Mouse (Mus musculus): ENCODE results near the gene Zfhx3. TPM values are rescaled to one million over a fixed set of nuclear protein-coding genes. Genes with fewer than 3 reads are reported as not detected.

Gene Zfhx3
- polyA plus RNA-seq, 1 experiment from 2014 or later: 4.4 TPM

GRCm38 (mm10) chr8:108609114-108609513 lies 666.7 kb downstream of the Zfhx3 start:
- H3K4me3 ChIP-seq: no peak overlapping the region
- no peak overlapping the region for H3K9ac ChIP-seq
- H3K27ac ChIP-seq: no peak overlapping the region
- peaks cover 14% of the 10 kb centered on the region for H3K4me1 ChIP-seq (replicated peaks)
- WGBS: 38% methylated on average over 5 of the region's 5 CpGs
- H3K9me3 ChIP-seq (replicated peaks): no peaks in the 10 kb centered on the region
- ATAC-seq (replicated peaks; ENCODE audit: insufficient number of reproducible peaks, insufficient read depth, low FRiP score, low read depth): no peak
- no peaks in the 10 kb centered on the region for H3K27me3 ChIP-seq
- H3K4me2 ChIP-seq: no peak overlapping the region
- no peaks in the 10 kb centered on the region for H3K36me3 ChIP-seq

DNA sequence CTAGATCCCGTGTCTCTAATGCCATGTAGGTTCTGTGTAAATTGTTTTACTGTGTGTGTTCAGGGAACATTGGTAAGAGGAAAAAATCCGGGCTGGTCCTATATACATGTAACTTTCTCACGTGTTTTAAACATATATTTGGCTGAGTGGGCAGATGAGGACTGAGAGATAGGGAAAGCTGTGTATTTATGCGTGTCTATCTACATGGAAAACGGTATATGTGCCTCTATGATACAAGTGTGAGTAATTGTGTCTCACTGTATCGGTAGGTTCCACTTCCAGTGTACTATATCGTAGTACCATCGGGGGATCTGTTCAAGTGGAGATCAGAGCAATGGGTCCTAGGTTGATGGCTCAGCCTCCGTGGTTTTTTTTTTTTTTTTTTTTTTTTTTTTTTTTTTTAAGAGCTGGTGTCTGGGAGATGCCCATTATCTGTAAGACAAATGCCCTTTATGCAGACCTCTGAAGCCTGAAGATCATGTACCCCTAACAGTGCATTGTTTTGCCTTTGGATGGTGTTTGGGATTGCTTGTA lies 668.8 kb downstream of the Zfhx3 start:
- 85% methylated on average over 9 of the region's 9 CpGs for WGBS
- peaks cover 14% of the 10 kb centered on the region for H3K4me1 ChIP-seq (replicated peaks)
- no peak overlapping the region for H3K4me3 ChIP-seq
- ATAC-seq (replicated peaks; ENCODE audit: insufficient number of reproducible peaks, insufficient read depth, low FRiP score, low read depth): no peak
- H3K27me3 ChIP-seq: no peaks in the 10 kb centered on the region
- no peak overlapping the region for H3K4me2 ChIP-seq
- H3K9me3 ChIP-seq (replicated peaks): no peaks in the 10 kb centered on the region
- no peak overlapping the region for H3K9ac ChIP-seq
- no peaks in the 10 kb centered on the region for H3K36me3 ChIP-seq
- no peak overlapping the region for H3K27ac ChIP-seq

- WGBS: 54% methylated on average over 11 of the region's 11 CpGs
- Histone ChIP-seq H3K36me3 (no peaks in the 10 kb centered on the region), H3K27me3 (no peaks in the 10 kb centered on the region), H3K4me1 (replicated peaks) (peaks cover 14% of the 10 kb centered on the region), H3K9me3 (replicated peaks) (no peaks in the 10 kb centered on the region), H3K4me2 (0 out of 2 replicates have a peak overlapping the region, but pooled peaks have one; percentile 24), H3K9ac (no peak overlapping the region), H3K27ac (no peak overlapping the region), H3K4me3 (no peak overlapping the region)
- no peak for ATAC-seq (replicated peaks; ENCODE audit: insufficient number of reproducible peaks, insufficient read depth, low FRiP score, low read depth)
Observed at GRCm38 (mm10) chr8:108611792-108612413, 669.5 kb downstream of the Zfhx3 start.

GRCm38 (mm10) chr8:108612815-108613214 lies 670.4 kb downstream of the Zfhx3 start:
- Histone ChIP-seq H3K4me2 (no peak overlapping the region), H3K4me3 (no peak overlapping the region), H3K4me1 (replicated peaks) (peaks cover 14% of the 10 kb centered on the region), H3K36me3 (no peaks in the 10 kb centered on the region), H3K9me3 (replicated peaks) (no peaks in the 10 kb centered on the region), H3K27ac (no peak overlapping the region), H3K9ac (no peak overlapping the region), H3K27me3 (no peaks in the 10 kb centered on the region)
- ATAC-seq (replicated peaks; ENCODE audit: insufficient number of reproducible peaks, insufficient read depth, low FRiP score, low read depth): no peak
- 29% methylated on average over 5 of the region's 5 CpGs for WGBS

GRCm38 (mm10) chr8:108613280-108613679 lies 670.8 kb downstream of the Zfhx3 start:
- 40% methylated on average over 2 of the region's 2 CpGs for WGBS
- no peak for ATAC-seq (replicated peaks; ENCODE audit: insufficient number of reproducible peaks, insufficient read depth, low FRiP score, low read depth)
- Histone ChIP-seq H3K27me3 (no peaks in the 10 kb centered on the region), H3K4me1 (replicated peaks) (peaks cover 14% of the 10 kb centered on the region), H3K9me3 (replicated peaks) (no peaks in the 10 kb centered on the region), H3K4me3 (no peak overlapping the region), H3K36me3 (no peaks in the 10 kb centered on the region), H3K4me2 (no peak overlapping the region), H3K27ac (no peak overlapping the region), H3K9ac (no peak overlapping the region)

GRCm38 (mm10) chr8:108621296-108621695 lies 678.9 kb downstream of the Zfhx3 start:
- H3K4me2 ChIP-seq: no peak overlapping the region
- no peaks in the 10 kb centered on the region; the same call in 1 of the 2 replicates for H3K27me3 ChIP-seq
- WGBS: 42% methylated on average over 7 of the region's 7 CpGs
- ATAC-seq (replicated peaks; ENCODE audit: insufficient number of reproducible peaks, insufficient read depth, low FRiP score, low read depth): no peak
- peaks cover 3% of the 10 kb centered on the region; the same call in 1 of the 2 replicates for H3K4me1 ChIP-seq (replicated peaks)
- no peaks in the 10 kb centered on the region for H3K36me3 ChIP-seq
- H3K9me3 ChIP-seq (replicated peaks): no peaks in the 10 kb centered on the region
- no peak overlapping the region for H3K9ac ChIP-seq
- H3K4me3 ChIP-seq: no peak overlapping the region
- no peak overlapping the region for H3K27ac ChIP-seq

GRCm38 (mm10) chr8:108623660-108624059 lies 681.2 kb downstream of the Zfhx3 start:
- Histone ChIP-seq H3K27me3 (no peaks in the 10 kb centered on the region; the same call in 1 of the 2 replicates), H3K9ac (no peak overlapping the region), H3K9me3 (replicated peaks) (no peaks in the 10 kb centered on the region), H3K27ac (no peak overlapping the region), H3K4me1 (replicated peaks) (peaks cover 3% of the 10 kb centered on the region; the same call in 1 of the 2 replicates), H3K4me3 (no peak overlapping the region), H3K4me2 (no peak overlapping the region), H3K36me3 (no peaks in the 10 kb centered on the region)
- no peak for ATAC-seq (replicated peaks; ENCODE audit: insufficient number of reproducible peaks, insufficient read depth, low FRiP score, low read depth)
- 28% methylated on average over 5 of the region's 5 CpGs for WGBS

DNA sequence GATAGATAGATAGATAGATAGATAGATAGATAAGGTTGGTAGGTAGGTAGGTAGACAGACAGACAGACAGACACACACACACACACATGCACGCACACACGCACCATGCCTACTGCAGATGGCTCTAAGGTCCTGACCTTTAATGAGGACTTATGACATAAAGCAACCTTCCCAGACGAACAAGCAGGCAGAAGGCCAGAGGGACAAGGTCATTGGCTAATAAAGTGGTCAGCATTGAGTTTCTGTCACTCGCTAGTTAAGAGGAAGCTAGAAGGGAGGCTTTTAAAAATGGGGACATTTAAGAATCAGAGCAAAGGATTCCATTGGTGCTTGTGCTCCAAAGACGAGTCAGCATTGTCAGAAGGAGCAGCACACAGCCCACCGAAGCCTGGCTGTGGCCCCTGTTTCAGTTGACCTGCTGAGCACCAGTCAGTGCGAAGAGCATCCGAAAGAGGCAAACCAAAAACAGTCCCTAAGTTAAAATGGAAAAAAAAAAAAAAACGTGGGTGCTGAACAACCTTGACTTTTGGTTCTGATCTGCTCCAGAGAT lies 683.2 kb downstream of the Zfhx3 start:
- Histone ChIP-seq H3K9me3 (replicated peaks) (no peaks in the 10 kb centered on the region), H3K27ac (no peak overlapping the region), H3K4me3 (no peak overlapping the region), H3K4me1 (replicated peaks) (peaks cover 3% of the 10 kb centered on the region; the same call in 1 of the 2 replicates), H3K27me3 (no peaks in the 10 kb centered on the region; the same call in 1 of the 2 replicates), H3K36me3 (no peaks in the 10 kb centered on the region), H3K9ac (no peak overlapping the region), H3K4me2 (no peak overlapping the region)
- 73% methylated on average over 9 of the region's 9 CpGs for WGBS
- no peak for ATAC-seq (replicated peaks; ENCODE audit: insufficient number of reproducible peaks, insufficient read depth, low FRiP score, low read depth)

- H3K36me3 ChIP-seq: no peaks in the 10 kb centered on the region
- 89% methylated on average over 1 of the region's 1 CpGs for WGBS
- no peak overlapping the region for H3K4me3 ChIP-seq
- no peak overlapping the region for H3K4me2 ChIP-seq
- no peak overlapping the region for H3K9ac ChIP-seq
- H3K9me3 ChIP-seq (replicated peaks): no peaks in the 10 kb centered on the region
- no peak overlapping the region for H3K27ac ChIP-seq
- H3K27me3 ChIP-seq: no peaks in the 10 kb centered on the region
- ATAC-seq (replicated peaks; ENCODE audit: insufficient number of reproducible peaks, insufficient read depth, low FRiP score, low read depth): no peak
- H3K4me1 ChIP-seq (replicated peaks): no peaks in the 10 kb centered on the region
Observed at GRCm38 (mm10) chr8:108631069-108631468, 688.6 kb downstream of the Zfhx3 start.

GRCm38 (mm10) chr8:108634282-108634681 lies 691.8 kb downstream of the Zfhx3 start:
- Histone ChIP-seq H3K9ac (no peak overlapping the region), H3K27ac (no peak overlapping the region), H3K9me3 (replicated peaks) (no peaks in the 10 kb centered on the region), H3K27me3 (no peaks in the 10 kb centered on the region), H3K4me2 (no peak overlapping the region), H3K4me1 (replicated peaks) (no peaks in the 10 kb centered on the region), H3K4me3 (no peak overlapping the region), H3K36me3 (no peaks in the 10 kb centered on the region)
- WGBS: 68% methylated on average over 3 of the region's 3 CpGs
- ATAC-seq (replicated peaks; ENCODE audit: insufficient number of reproducible peaks, insufficient read depth, low FRiP score, low read depth): no peak

- ATAC-seq (replicated peaks; ENCODE audit: insufficient number of reproducible peaks, insufficient read depth, low FRiP score, low read depth): no peak
- H3K9ac ChIP-seq: no peak overlapping the region
- WGBS: 92% methylated on average over 2 of the region's 2 CpGs
- H3K27me3 ChIP-seq: no peaks in the 10 kb centered on the region
- no peaks in the 10 kb centered on the region for H3K36me3 ChIP-seq
- H3K27ac ChIP-seq: no peak overlapping the region
- H3K9me3 ChIP-seq (replicated peaks): no peaks in the 10 kb centered on the region
- no peak overlapping the region for H3K4me3 ChIP-seq
- H3K4me2 ChIP-seq: no peak overlapping the region
- no peaks in the 10 kb centered on the region for H3K4me1 ChIP-seq (replicated peaks)
Observed at GRCm38 (mm10) chr8:108637887-108638286, 695.4 kb downstream of the Zfhx3 start.

- 76% methylated on average over 3 of the region's 3 CpGs for WGBS
- Histone ChIP-seq H3K27me3 (no peaks in the 10 kb centered on the region), H3K27ac (no peak overlapping the region), H3K9ac (no peak overlapping the region), H3K4me3 (no peak overlapping the region), H3K9me3 (replicated peaks) (no peaks in the 10 kb centered on the region), H3K4me2 (no peak overlapping the region), H3K4me1 (replicated peaks) (no peaks in the 10 kb centered on the region; the same call in 1 of the 2 replicates), H3K36me3 (no peaks in the 10 kb centered on the region)
- ATAC-seq (replicated peaks; ENCODE audit: insufficient number of reproducible peaks, insufficient read depth, low FRiP score, low read depth): no peak
Observed at GRCm38 (mm10) chr8:108645660-108646059, 703.2 kb downstream of the Zfhx3 start.

Data from heart, embryonic 15.5 days (tissue).